Mouse (Mus musculus) layer of hippocampus, postnatal 25 days (tissue): ENCODE measurements around the gene Scyl1. TPM values are rescaled to one million over a fixed set of nuclear protein-coding genes. Genes with fewer than 3 reads are reported as not detected.
A peak's percentile ranks its signal among the peaks of the same experiment; 100 is the strongest.
"Not testable (repeated sequence)": the region's sequence is repeated elsewhere in the genome, so short reads cannot be mapped to it uniquely, and the experiment has no call there.

Experiments
- DNase-seq, 2 experiments: peaks; one replicate each; pipeline ENCODE4 v3.0.0; 2022; ENCODE audit warnings: mixed read lengths in 2 of 2, low spot score in 1 of 2; ENCODE audit errors: extremely low spot score in 1 of 2
- total RNA-seq, 2 experiments: library from RNA; stranded (reverse); gene quantifications; 2 replicates each; pipeline ENCODE4 v1.2.3; 2021

Gene Scyl1
- 10 to 100 TPM; 68.6 to 71.8 TPM for total RNA-seq

GRCm38 (mm10) chr19:5770925-5771860 lies at the start of gene Scyl1:
Gene Scyl1 (minus strand): TSS chr19:5771419.
- peak; percentile 81 to 90 for DNase-seq

GRCm38 (mm10) chr19:5819549-5819948 lies 48.3 kb upstream of the Scyl1 start:
- no peak for DNase-seq

- no peak for DNase-seq
Observed at GRCm38 (mm10) chr19:5818590-5818977, 47.4 kb upstream of the Scyl1 start.

GRCm38 (mm10) chr19:5817703-5818589 lies 46.7 kb upstream of the Scyl1 start:
- peak; percentile 75 to 84 for DNase-seq

DNA sequence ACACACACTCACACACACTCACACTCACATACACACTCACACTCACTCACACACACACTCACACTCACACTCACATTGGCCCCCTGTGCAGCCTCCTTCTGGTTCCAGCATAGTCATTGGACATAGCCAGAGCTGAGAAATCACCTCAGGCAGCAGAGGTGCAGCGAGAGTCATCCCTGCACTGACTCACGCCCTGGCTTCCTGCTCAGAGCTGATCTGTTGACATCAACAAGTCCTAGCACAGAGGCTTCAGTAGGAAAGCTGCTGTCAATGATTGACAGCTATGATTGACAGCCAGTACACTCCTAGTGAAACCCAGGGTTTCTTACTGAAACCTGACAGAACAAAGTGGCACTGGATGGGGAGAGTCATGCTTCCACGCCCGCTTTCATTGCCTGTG lies 44.7 kb upstream of the Scyl1 start:
- DNase-seq, result no peak

GRCm38 (mm10) chr19:5815010-5815409 lies 43.8 kb upstream of the Scyl1 start:
- no peak for DNase-seq

- DNase-seq, result not testable (repeated sequence)
Observed at GRCm38 (mm10) chr19:5814048-5814447, 42.8 kb upstream of the Scyl1 start.

DNA sequence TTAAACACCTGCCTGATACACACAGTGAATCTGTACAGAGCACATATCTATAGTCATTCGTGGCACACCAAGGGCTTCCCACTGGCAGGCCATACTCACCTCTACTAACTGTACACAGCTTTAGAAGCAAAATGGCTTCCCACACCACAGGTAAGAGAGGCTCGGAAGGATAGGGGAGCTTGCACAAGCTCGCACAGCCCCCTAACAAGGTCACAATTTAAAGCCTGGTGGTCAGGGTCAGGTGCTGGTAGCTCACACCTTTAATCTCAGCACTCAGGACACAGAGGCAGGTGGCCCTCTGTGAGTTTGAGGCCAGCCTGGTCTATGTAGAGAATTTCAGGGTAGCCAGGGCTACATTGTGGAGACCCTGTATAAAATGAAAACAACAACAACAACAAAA lies 42.3 kb upstream of the Scyl1 start:
- DNase-seq, result no peak

DNA sequence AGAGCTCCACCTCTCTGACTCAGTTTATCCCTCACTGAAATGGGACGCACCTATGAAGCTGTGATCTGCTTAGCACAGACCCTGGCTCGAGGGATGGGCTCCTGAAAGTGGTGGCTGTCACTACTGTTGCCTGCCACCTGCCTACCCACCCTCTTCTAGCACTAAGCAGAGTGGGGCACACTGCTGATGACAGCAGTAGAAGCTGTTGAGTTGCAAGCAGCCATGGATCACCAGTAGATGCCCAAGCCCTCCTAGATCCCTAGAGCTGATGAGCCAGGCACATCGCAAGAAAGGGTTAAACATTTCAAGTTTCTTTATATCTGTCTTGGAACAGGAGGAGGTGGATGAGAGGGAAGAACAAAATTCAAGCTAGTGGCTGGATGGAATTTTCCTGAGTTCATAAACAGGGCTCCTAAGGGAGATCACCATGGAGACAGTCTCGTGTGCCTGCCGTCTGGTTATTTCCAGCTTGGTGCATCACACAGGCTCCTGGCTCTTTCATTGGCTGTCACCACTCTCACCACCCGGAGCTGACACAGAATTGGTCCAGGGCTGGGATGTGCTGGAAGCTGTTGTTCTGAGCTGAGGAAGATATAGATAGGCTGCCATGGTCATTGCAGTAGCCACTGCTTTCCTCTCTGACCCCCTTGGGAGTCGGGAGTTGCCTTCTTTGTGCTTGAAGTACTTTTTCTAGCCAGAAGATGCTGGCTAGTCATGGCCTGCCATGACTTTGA lies 40.7 kb upstream of the Scyl1 start:
- peak; percentile 50 to 60 for DNase-seq

DNA sequence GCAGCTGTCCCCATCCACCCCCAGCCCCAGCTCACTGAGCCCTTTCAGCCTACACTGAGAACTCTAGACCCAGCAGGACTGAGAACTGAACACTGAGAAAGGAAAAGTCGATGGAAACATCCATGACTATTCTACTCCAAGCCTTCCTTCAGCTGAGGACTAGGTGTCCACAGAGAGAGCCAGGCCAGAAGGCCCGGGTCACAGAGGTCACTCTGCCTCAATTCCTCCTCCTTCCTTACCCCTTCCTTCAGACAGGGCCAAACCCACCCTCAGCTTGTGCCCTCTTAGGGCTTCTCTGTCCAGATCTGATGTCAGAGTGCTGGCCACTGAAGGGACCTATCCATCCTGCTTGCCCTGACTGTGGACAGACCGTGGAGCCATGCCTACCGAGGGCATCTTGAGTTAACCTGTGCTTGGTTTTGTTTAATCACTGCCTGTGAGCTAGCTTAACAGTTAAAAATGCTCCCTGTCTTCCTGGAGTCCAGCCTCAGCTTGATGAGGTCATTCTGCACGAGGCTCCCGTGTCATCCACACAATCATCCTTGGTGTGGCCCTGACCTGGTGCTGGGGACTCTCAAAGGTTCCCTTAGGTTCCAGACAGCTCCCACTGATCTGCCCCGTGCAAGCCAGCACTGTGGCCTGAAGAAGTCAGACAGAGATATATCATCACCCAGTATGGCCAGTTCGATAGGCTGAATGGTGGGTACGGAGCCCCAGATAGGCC lies 39.8 kb upstream of the Scyl1 start:
- no peak for DNase-seq

GRCm38 (mm10) chr19:5810103-5810839 lies 39.1 kb upstream of the Scyl1 start:
- no peak for DNase-seq

GRCm38 (mm10) chr19:5809712-5810089 lies 38.5 kb upstream of the Scyl1 start:
- no peak for DNase-seq

DNA sequence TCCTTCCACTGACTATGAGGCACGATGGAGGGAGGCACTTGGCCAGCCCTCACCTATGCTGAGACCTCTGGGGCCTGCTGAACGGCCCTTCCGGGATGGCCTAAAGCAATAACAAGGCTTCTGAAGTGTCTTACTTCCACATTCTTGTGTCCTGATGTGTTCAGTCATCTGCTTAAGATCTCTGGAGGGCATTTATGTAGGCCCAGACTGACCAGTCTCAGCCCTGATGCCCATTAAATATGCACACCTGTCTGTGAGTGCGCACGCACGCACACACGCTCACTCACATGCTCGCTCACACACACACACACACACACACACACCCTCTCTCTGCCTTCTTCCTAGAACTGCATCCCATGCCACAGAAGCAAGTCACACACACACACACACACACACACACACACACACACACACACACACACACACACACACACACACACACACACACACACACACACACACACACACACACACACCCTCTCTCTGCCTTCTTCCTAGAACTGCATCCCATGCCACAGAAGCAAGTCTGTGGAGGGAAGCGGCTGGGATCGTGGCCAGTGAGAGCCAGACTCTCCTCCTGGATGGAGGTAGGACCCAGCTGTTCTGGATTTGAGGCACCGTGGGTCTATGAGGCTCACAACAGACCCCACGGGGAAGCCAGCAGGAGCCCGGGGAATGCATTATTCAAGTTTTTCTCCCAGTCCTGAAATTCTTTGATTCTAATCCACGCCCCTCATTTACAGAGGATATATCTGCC lies 37.9 kb upstream of the Scyl1 start:
- no peak for DNase-seq

- DNase-seq, result no peak
Observed at GRCm38 (mm10) chr19:5807740-5808139, 36.5 kb upstream of the Scyl1 start.

GRCm38 (mm10) chr19:5806809-5807205 lies 35.6 kb upstream of the Scyl1 start:
- no peak for DNase-seq

- no peak for DNase-seq
Observed at GRCm38 (mm10) chr19:5806051-5806808, 35.0 kb upstream of the Scyl1 start.

DNA sequence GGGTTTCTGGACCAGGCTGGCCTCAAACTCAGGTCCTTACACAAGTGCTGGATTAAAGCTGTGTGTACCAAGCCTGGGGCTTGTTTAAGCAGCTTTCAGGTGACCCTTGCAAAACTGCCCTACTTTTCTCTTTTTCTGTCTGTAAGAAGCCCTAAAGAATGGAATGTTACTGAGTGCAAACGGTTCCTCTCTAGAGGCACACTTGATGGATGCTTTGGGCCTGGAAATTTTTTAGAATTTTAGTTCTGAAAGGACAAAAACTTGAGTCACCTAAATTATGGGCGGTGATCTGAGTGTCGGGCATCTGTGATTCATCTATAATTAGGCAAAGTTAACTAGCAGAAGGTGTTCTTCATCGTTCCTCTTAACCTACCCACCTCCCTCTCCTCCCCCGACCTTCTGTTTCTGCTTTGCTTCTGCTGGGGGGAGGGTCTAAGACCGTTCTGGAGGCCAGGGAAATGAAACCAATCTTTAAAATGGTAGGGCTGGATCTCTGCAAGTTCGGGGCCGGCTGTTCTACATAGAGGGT lies 33.2 kb upstream of the Scyl1 start:
- DNase-seq, result no peak

DNA sequence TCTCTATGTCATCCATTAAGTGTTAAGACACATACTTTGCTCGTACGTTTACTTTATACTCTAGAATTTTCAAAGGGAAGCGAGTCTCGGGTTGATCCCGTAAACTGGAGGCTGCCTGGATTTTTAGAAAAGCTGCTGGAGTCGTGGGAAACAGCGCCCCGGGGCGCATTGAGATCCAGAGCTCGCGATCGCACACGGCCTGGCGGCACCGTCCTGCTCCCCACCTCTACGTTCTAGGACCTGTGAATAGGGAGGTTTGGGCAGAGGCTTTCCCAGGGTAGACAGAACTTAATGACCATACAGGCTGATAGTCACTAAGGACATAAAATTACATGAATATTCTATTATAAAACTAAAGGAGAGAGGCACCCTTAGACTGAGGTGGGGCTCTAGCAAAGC lies 32.7 kb upstream of the Scyl1 start:
- no peak for DNase-seq
